Mouse (Mus musculus): ENCODE measurements around the gene Vwc2l. TPM values are rescaled to one million over a fixed set of nuclear protein-coding genes. Genes with fewer than 3 reads are reported as not detected.

Vwc2l gene
- polyA plus RNA-seq, 1 experiment from 2014 or later: 0.08 TPM

GRCm38 (mm10) chr1:70823111-70823510, 97.6 kb downstream of the Vwc2l start:
- ATAC-seq (ENCODE audit: insufficient read depth, low FRiP score): no peak
- H3K4me1 ChIP-seq (ENCODE audit: control insufficient read depth, insufficient read depth, low read length): no peaks in the 10 kb centered on the region
- H3K27ac ChIP-seq (ENCODE audit: low read length): no peak overlapping the region
- H3K36me3 ChIP-seq (ENCODE audit: control insufficient read depth, insufficient read depth, low read length): no peaks in the 10 kb centered on the region
- H3K9me3 ChIP-seq (replicated peaks; ENCODE audit: control insufficient read depth, low read length): no peaks in the 10 kb centered on the region
- 48% methylated on average over 2 of the region's 2 CpGs for WGBS
- H3K4me3 ChIP-seq (replicated peaks; ENCODE audit: low read length): no peak overlapping the region
- H3K4me2 ChIP-seq (ENCODE audit: low read depth, low read length): no peak overlapping the region
- no peaks in the 10 kb centered on the region for H3K27me3 ChIP-seq (ENCODE audit: control insufficient read depth, insufficient read depth, low read length)
- H3K9ac ChIP-seq (ENCODE audit: low read length): no peak overlapping the region

DNA sequence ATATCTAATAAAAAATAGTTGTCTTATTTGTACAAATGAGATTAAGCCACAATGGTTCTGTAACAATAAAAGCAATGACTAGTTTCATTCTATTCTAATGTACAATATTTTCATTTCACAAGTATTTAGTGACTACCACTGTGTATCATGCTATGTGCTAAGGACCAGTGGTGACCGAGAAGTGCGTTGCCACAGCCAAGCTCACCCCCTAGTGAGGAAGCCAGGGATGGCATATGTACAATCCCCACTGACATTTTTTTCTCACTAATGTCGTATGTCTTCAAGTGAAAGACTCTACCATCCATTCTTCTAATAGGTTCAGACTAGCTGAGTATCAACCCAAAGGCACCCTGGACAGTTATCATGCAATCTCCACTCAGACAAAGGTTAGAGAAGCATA, 107.7 kb downstream of the Vwc2l start:
- no peak for ATAC-seq (ENCODE audit: insufficient read depth, low FRiP score)

DNA sequence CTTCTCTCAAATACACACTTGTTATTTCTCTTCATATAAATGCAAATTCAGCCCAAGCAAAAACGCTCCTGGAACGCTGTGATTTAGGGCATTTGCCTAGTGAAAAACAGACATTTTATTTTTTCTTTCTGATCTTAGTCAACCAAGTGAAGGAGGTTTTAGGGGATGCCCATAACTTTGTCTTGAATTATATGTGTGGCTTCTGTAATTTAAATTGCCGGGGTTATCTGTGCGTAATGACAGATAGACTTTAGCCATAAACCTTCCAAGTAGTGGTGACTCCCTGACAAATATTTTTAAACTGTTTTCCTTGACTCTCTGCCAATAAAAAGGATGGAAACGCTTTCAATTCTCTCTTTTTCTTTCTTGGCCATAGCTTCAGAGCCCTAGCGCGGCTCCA, 116.7 kb downstream of the Vwc2l start:
- no peak overlapping the region for H3K9ac ChIP-seq (ENCODE audit: low read length)
- no peaks in the 10 kb centered on the region for H3K27me3 ChIP-seq (ENCODE audit: control insufficient read depth, insufficient read depth, low read length)
- no peaks in the 10 kb centered on the region for H3K4me1 ChIP-seq (ENCODE audit: control insufficient read depth, insufficient read depth, low read length)
- no peak overlapping the region for H3K27ac ChIP-seq (ENCODE audit: low read length)
- no peaks in the 10 kb centered on the region for H3K36me3 ChIP-seq (ENCODE audit: control insufficient read depth, insufficient read depth, low read length)
- H3K4me3 ChIP-seq (replicated peaks; ENCODE audit: low read length): no peak overlapping the region
- no peak for ATAC-seq (ENCODE audit: insufficient read depth, low FRiP score)
- WGBS: 70% methylated on average over 7 of the region's 7 CpGs
- no peak overlapping the region for H3K4me2 ChIP-seq (ENCODE audit: low read depth, low read length)
- no peaks in the 10 kb centered on the region for H3K9me3 ChIP-seq (replicated peaks; ENCODE audit: control insufficient read depth, low read length)

More for the DNA sequence above, 107.7 kb downstream of the Vwc2l start:
- H3K9ac ChIP-seq (ENCODE audit: low read length): no peak overlapping the region
- no peak overlapping the region for H3K4me3 ChIP-seq (replicated peaks; ENCODE audit: low read length)
- no peaks in the 10 kb centered on the region for H3K4me1 ChIP-seq (ENCODE audit: control insufficient read depth, insufficient read depth, low read length)
- H3K9me3 ChIP-seq (replicated peaks; ENCODE audit: control insufficient read depth, low read length): no peaks in the 10 kb centered on the region
- H3K27me3 ChIP-seq (ENCODE audit: control insufficient read depth, insufficient read depth, low read length): no peaks in the 10 kb centered on the region
- H3K36me3 ChIP-seq (ENCODE audit: control insufficient read depth, insufficient read depth, low read length): no peaks in the 10 kb centered on the region
- WGBS: 79% methylated on average over 3 of the region's 3 CpGs
- H3K27ac ChIP-seq (ENCODE audit: low read length): no peak overlapping the region
- H3K4me2 ChIP-seq (ENCODE audit: low read depth, low read length): no peak overlapping the region

DNA sequence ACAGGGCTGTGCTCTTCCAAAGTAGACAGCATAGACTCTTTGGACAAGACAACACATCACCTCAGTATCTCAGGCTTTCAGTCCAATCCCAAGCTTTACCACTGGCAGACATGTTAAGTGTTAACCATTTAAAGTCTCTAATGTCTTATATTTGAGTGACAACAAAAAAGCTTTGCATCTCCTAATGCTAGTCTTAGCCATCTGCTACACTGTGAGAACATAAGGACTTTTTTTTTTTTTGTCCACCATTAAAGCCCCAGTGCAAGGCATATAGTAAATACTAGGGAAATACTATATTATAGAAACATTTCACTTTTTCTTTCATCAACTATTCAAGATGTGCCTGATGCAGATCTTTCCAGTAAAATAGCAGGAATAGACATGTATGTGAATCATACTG, 119.8 kb downstream of the Vwc2l start:
- Histone ChIP-seq H3K9ac (ENCODE audit: low read length) (no peak overlapping the region), H3K27me3 (ENCODE audit: control insufficient read depth, insufficient read depth, low read length) (no peaks in the 10 kb centered on the region), H3K4me2 (ENCODE audit: low read depth, low read length) (no peak overlapping the region), H3K4me3 (replicated peaks; ENCODE audit: low read length) (no peak overlapping the region), H3K36me3 (ENCODE audit: control insufficient read depth, insufficient read depth, low read length) (no peaks in the 10 kb centered on the region), H3K27ac (ENCODE audit: low read length) (no peak overlapping the region), H3K4me1 (ENCODE audit: control insufficient read depth, insufficient read depth, low read length) (no peaks in the 10 kb centered on the region), H3K9me3 (replicated peaks; ENCODE audit: control insufficient read depth, low read length) (no peaks in the 10 kb centered on the region)
- ATAC-seq (ENCODE audit: insufficient read depth, low FRiP score): no peak

DNA sequence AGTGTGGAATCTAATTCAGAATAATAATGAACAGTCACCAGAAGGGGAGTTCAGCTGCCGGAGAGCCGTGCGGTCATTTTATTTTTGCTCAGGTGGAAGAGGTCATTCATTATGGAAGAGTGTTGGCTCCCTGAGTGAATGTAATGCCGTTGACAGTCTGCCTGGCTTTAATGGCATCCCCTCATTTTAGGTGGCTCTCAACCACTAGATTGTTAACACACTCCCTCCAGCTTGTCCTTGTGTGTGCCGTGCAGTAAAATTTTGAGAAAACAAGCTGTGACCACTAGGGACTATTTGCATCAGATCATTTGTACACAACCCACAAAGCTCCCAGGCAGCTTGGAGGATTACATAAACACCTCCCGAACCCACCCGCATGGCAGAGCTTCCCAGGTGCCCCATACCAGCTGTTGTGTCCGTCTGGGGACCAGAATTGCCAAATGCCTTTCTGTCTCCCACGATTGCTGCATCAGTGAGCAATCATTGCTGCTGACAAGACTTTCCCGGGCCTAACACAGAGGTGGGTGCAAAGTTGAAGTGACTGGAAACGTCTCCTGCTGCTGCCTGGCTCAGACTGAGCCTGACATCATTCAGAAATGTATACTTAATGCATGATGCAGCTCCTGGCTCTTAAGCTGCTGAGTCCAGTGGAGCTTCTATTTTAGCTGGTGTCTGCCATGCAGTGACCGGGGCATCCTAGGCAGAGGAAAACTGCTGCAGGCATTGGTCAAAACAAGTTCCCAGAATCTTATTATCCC, 126.3 kb downstream of the Vwc2l start:
- Histone ChIP-seq H3K36me3 (ENCODE audit: control insufficient read depth, insufficient read depth, low read length) (no peaks in the 10 kb centered on the region), H3K4me3 (replicated peaks; ENCODE audit: low read length) (no peak overlapping the region), H3K9me3 (replicated peaks; ENCODE audit: control insufficient read depth, low read length) (no peaks in the 10 kb centered on the region), H3K4me1 (ENCODE audit: control insufficient read depth, insufficient read depth, low read length) (no peaks in the 10 kb centered on the region), H3K27me3 (ENCODE audit: control insufficient read depth, insufficient read depth, low read length) (no peaks in the 10 kb centered on the region), H3K4me2 (ENCODE audit: low read depth, low read length) (no peak overlapping the region), H3K27ac (ENCODE audit: low read length) (no peak overlapping the region), H3K9ac (ENCODE audit: low read length) (no peak overlapping the region)
- no peak for ATAC-seq (ENCODE audit: insufficient read depth, low FRiP score)
- 55% methylated on average over 12 of the region's 12 CpGs for WGBS

- no peaks in the 10 kb centered on the region for H3K9me3 ChIP-seq (replicated peaks; ENCODE audit: control insufficient read depth, low read length)
- ATAC-seq (ENCODE audit: insufficient read depth, low FRiP score): no peak
- H3K4me2 ChIP-seq (ENCODE audit: low read depth, low read length): no peak overlapping the region
- no peak overlapping the region for H3K4me3 ChIP-seq (replicated peaks; ENCODE audit: low read length)
- H3K9ac ChIP-seq (ENCODE audit: low read length): no peak overlapping the region
- 58% methylated on average over 11 of the region's 11 CpGs for WGBS
- no peak overlapping the region for H3K27ac ChIP-seq (ENCODE audit: low read length)
- H3K4me1 ChIP-seq (ENCODE audit: control insufficient read depth, insufficient read depth, low read length): no peaks in the 10 kb centered on the region
- no peaks in the 10 kb centered on the region for H3K27me3 ChIP-seq (ENCODE audit: control insufficient read depth, insufficient read depth, low read length)
- H3K36me3 ChIP-seq (ENCODE audit: control insufficient read depth, insufficient read depth, low read length): no peaks in the 10 kb centered on the region
Observed at GRCm38 (mm10) chr1:70853446-70853845, 127.9 kb downstream of the Vwc2l start.

GRCm38 (mm10) chr1:70855912-70856311, 130.4 kb downstream of the Vwc2l start:
- Histone ChIP-seq H3K9me3 (replicated peaks; ENCODE audit: control insufficient read depth, low read length) (no peaks in the 10 kb centered on the region), H3K27me3 (ENCODE audit: control insufficient read depth, insufficient read depth, low read length) (no peaks in the 10 kb centered on the region), H3K36me3 (ENCODE audit: control insufficient read depth, insufficient read depth, low read length) (no peaks in the 10 kb centered on the region), H3K27ac (ENCODE audit: low read length) (no peak overlapping the region), H3K4me2 (ENCODE audit: low read depth, low read length) (no peak overlapping the region), H3K9ac (ENCODE audit: low read length) (no peak overlapping the region), H3K4me3 (replicated peaks; ENCODE audit: low read length) (no peak overlapping the region), H3K4me1 (ENCODE audit: control insufficient read depth, insufficient read depth, low read length) (no peaks in the 10 kb centered on the region)
- 65% methylated on average over 5 of the region's 5 CpGs for WGBS
- ATAC-seq (ENCODE audit: insufficient read depth, low FRiP score): no peak

DNA sequence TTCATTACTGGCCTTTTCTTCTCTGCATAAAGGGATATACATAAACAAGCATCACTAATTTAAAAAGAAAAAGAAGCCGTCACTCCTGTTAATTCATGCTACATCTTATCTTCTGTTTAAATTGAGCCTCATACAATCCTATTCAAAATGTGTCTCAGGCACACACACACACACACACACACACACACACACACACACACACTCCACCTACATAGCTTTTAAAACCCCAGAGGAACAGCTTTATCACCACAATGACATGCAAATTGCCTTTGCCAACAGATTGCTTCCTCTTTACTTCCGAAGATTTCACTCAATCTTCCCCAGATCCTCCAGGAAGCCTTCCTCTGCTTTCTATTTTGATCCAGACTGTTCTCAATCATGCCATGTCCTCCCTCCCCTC, 136.2 kb downstream of the Vwc2l start:
- H3K4me3 ChIP-seq (replicated peaks; ENCODE audit: low read length): no peak overlapping the region
- no peak overlapping the region for H3K27ac ChIP-seq (ENCODE audit: low read length)
- ATAC-seq (ENCODE audit: insufficient read depth, low FRiP score): no peak
- H3K27me3 ChIP-seq (ENCODE audit: control insufficient read depth, insufficient read depth, low read length): no peaks in the 10 kb centered on the region
- WGBS: 44% methylated on average over 2 of the region's 2 CpGs
- H3K36me3 ChIP-seq (ENCODE audit: control insufficient read depth, insufficient read depth, low read length): no peaks in the 10 kb centered on the region
- H3K4me1 ChIP-seq (ENCODE audit: control insufficient read depth, insufficient read depth, low read length): no peaks in the 10 kb centered on the region
- H3K9ac ChIP-seq (ENCODE audit: low read length): no peak overlapping the region
- no peak overlapping the region for H3K4me2 ChIP-seq (ENCODE audit: low read depth, low read length)
- H3K9me3 ChIP-seq (replicated peaks; ENCODE audit: control insufficient read depth, low read length): no peaks in the 10 kb centered on the region

DNA sequence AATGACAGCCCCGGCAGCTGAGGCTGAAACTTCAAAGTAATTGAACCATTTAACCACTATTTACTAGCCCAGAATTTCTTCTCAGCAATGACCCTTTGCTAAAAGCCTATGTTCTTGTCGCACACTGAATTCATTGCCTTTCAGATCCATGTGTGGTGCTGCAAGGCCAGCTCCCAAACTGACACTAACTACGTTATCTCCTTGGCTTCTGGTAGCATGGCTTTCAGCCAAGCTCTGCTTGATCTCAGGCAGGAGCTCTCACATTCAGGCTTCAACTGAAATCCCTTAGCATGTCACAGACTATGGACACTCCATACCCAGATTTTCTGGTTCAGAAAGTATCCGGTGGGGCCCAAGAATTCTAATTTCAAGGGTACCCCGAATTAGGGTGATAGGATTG, 140.6 kb downstream of the Vwc2l start:
- no peaks in the 10 kb centered on the region for H3K4me1 ChIP-seq (ENCODE audit: control insufficient read depth, insufficient read depth, low read length)
- no peak for ATAC-seq (ENCODE audit: insufficient read depth, low FRiP score)
- H3K9me3 ChIP-seq (replicated peaks; ENCODE audit: control insufficient read depth, low read length): no peaks in the 10 kb centered on the region

More for the DNA sequence above, 140.6 kb downstream of the Vwc2l start:
- Histone ChIP-seq H3K27me3 (ENCODE audit: control insufficient read depth, insufficient read depth, low read length) (no peaks in the 10 kb centered on the region), H3K36me3 (ENCODE audit: control insufficient read depth, insufficient read depth, low read length) (no peaks in the 10 kb centered on the region), H3K4me2 (ENCODE audit: low read depth, low read length) (no peak overlapping the region), H3K27ac (ENCODE audit: low read length) (no peak overlapping the region), H3K9ac (ENCODE audit: low read length) (no peak overlapping the region), H3K4me3 (replicated peaks; ENCODE audit: low read length) (no peak overlapping the region)
- 64% methylated on average over 5 of the region's 5 CpGs for WGBS

Data from stomach, embryonic 16.5 days (tissue).